Mouse (Mus musculus) cerebellum, adult 2 months (tissue): ENCODE results near the gene Pacs1. TPM values are rescaled to one million over a fixed set of nuclear protein-coding genes. Genes with fewer than 3 reads are reported as not detected.
"Not testable (repeated sequence)": the region's sequence is repeated elsewhere in the genome, so short reads cannot be mapped to it uniquely, and the experiment has no call there.

Source experiments
- DNase-seq, 2 experiments: peaks; one replicate each; pipeline ENCODE4 v3.0.0; 2021
- H3K27ac ChIP-seq: fragments of 200-500 bp; 2 replicates; pipeline ENCODE4 v1.5.1; 2012; ENCODE audit warnings: low read length, control low read depth, inconsistent platforms; ENCODE audit not compliant: insufficient read depth
- H3K27me3 ChIP-seq: fragments of 200-500 bp; 2 replicates; pipeline ENCODE4 v1.6.1; 2012; ENCODE audit warnings: inconsistent platforms, mild to moderate bottlenecking, low read length, moderate library complexity; ENCODE audit not compliant: control insufficient read depth, insufficient read depth
- H3K4me1 ChIP-seq: fragments of 200-500 bp; 2 replicates; pipeline ENCODE4 v1.6.1; 2011; ENCODE audit warnings: low read length; ENCODE audit not compliant: control insufficient read depth, insufficient read depth
- H3K4me3 ChIP-seq: fragments of 200-500 bp; replicated peaks from 2 replicates; pipeline ENCODE3; 2011; ENCODE audit warnings: mild to moderate bottlenecking, low read depth, low read length, control low read depth; ENCODE audit not compliant: insufficient read depth
- CTCF ChIP-seq: fragments of 200-500 bp; IDR thresholded peaks from 2 replicates; pipeline ENCODE4 v1.5.1; 2011; ENCODE audit warnings: low read depth, mild to moderate bottlenecking, control low read depth, low read length, moderate library complexity, borderline replicate concordance; ENCODE audit not compliant: insufficient read depth
- POLR2A ChIP-seq: fragments of 200-500 bp; IDR thresholded peaks from 2 replicates; pipeline ENCODE4 v1.6.1; 2011; ENCODE audit warnings: low read length, control low read depth, borderline replicate concordance; ENCODE audit not compliant: insufficient read depth
- WGBS: fragments of 180-500 bp; shearing (Covaris S2); methylation state at CpG from one replicate; pipeline ENCODE4 v1.1.7; 2018; 5-methylcytosine and 5-hydroxymethylcytosine counted together
- polyA plus RNA-seq: library from polyadenylated mRNA; depleted of rRNA; stranded (reverse); fragments of >200 nt; gene quantifications from 2 replicates; pipeline ENCODE4 v1.2.3, GENCODE M21; 2012

Pacs1 gene
- polyA plus RNA-seq, 1 experiment, result 26.7 TPM

DNA sequence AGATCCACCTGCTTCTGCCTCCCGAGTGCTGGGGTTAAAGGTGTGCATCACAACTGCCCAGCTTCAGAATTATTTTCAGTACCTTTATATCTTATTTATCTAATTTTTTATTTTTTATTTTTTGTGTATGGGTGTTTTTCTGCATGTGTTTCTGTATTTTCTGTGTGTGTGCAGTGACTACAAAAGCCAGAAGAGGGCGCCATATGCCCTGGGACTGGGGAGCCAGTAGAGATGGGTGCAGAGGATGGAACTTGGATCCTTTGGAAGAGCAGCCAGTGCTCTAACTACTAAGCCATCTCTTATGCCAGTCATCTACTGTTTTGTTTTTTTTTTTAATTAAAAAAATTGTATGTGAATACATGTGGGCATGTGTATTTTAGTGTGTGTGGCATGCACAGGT lies 108.5 kb downstream of the Pacs1 start:
- H3K27ac ChIP-seq, result no peak overlapping the region
- no peak for DNase-seq
- no peaks in the 10 kb centered on the region for H3K4me1 ChIP-seq
- WGBS, result 75% methylated on average over 2 of the region's 2 CpGs
- TF ChIP-seq POLR2A (no peak), CTCF (peak; percentile 50; the same call in 1 of the 2 replicates)
- H3K27me3 ChIP-seq, result no peaks in the 10 kb centered on the region
- H3K4me3 ChIP-seq, result no peak overlapping the region

DNA sequence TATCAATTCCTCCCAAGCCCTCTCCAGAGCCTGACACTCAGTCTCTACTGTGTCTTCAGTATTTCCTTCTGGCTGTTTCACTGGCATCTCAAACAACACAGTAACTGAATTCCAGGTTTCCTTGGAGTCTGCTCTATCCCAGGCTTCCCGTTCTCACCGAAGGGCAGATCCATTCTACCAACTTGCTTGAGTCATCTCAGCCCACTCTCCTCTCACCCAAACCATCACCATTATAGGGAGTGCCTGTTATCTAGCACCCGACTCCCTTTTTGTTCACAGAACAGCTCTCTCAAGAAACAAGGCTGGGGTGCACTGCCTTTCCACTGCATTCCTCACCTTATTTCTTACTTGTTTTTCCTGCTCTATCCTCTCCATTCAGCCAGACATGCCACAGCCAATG lies 111.0 kb downstream of the Pacs1 start:
- Histone ChIP-seq H3K27me3 (no peaks in the 10 kb centered on the region), H3K4me3 (no peak overlapping the region), H3K27ac (no peak overlapping the region), H3K4me1 (no peaks in the 10 kb centered on the region)
- WGBS, result 94% methylated on average over 3 of the region's 3 CpGs
- DNase-seq, result no peak
- TF ChIP-seq CTCF (no peak), POLR2A (no peak)

DNA sequence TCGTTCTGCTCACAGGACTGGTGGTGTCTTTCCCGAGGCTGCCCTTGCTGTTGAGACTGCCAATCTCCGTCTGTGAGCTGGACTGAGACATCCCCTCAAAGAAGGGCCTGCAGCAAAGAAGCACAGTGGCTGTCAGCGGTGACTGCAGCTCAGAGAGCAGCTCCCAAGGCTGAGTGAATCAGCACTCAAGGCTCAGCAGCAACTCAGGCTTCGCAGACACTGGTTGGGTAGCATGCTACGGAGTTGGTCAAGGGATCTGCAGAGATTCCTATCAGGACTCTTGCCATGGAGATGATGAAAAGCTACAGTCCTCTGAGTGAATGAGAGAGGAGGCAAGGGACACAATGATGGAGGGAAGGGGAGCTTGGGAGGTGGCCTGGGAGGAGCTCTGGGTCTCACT lies 120.7 kb downstream of the Pacs1 start:
- no peak for TF ChIP-seq CTCF
- no peak for TF ChIP-seq POLR2A
- WGBS, result 70% methylated on average over 6 of the region's 6 CpGs
- H3K27me3 ChIP-seq, result no peaks in the 10 kb centered on the region
- DNase-seq, result no peak
- H3K27ac ChIP-seq, result peak overlapping the region; percentile 70
- no peak overlapping the region for H3K4me3 ChIP-seq
- peaks cover 25% of the 10 kb centered on the region for H3K4me1 ChIP-seq

DNA sequence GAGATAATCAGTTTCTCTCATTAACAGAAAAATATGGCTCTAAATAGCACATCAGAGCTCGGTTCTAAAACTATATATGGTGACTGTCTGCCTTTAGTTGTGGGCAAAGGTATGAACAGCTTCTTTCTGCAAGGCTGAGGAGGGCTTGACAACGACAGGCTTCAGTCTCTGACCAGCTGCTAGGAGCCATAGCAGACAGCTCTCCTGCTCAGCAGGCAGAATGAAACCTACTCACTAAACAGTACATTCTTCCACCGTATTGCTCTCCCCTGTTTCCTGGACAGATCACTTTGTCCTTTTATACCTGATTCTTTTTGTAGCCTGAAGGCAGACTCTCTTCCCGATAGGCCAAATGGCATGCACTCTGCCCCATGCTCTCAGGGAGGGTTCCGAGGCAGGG lies 121.2 kb downstream of the Pacs1 start:
- TF ChIP-seq POLR2A (no peak), CTCF (no peak)
- WGBS, result 16% methylated on average over 5 of the region's 5 CpGs
- Histone ChIP-seq H3K27me3 (no peaks in the 10 kb centered on the region), H3K4me1 (peaks cover 25% of the 10 kb centered on the region), H3K27ac (peak overlapping the region; percentile 70), H3K4me3 (no peak overlapping the region)
- no peak for DNase-seq

DNA sequence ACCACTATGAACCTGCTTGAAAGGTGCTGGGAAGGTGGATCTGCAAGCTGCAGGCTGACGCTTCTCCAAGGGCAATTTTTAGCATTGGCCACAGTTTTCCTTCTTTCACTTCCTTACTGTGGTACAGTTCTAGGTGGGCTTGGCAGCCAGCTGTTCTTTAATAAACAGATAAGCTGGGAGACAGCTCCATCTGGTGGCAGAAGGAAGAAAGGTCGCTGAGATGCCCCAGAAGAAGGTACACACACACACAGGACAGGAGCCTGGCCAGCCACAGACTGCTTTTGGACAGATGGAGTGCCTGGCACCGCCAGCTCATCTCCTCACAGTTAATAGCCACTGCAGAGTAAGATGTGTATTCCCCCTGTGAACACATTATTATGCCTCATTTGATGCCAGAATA lies 121.6 kb downstream of the Pacs1 start:
- 9% methylated on average over 3 of the region's 3 CpGs for WGBS
- TF ChIP-seq POLR2A, result peak; percentile 8; the same call in 1 of the 2 replicates
- peak; percentile 74 for TF ChIP-seq CTCF
- H3K27me3 ChIP-seq, result no peaks in the 10 kb centered on the region
- peak; percentile 87 to 91 for DNase-seq
- H3K4me1 ChIP-seq, result peaks cover 25% of the 10 kb centered on the region
- peak overlapping the region; percentile 55 for H3K27ac ChIP-seq
- H3K4me3 ChIP-seq, result no peak overlapping the region

DNA sequence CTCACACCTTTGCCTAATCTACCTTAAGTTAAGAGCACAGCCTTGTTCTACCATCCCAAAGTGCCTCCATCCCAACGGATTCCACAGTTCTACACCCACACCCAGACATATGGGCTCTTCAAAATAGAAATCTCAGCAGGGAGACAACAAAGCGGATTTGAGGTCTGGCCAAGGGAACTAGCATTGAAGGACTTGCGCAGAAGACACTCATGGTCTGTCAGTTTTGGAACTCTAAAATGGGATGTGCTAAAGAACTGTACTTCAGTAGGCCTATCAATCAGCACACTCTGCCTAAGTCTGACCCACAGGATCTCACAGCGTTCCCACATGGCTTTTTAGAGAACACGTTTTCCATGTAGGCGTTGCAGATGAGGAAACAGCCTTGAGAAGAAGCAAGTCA lies 122.6 kb downstream of the Pacs1 start:
- H3K27ac ChIP-seq, result peak overlapping the region; percentile 55
- peak; percentile 55 to 81 for DNase-seq
- WGBS, result 40% methylated on average over 6 of the region's 6 CpGs
- TF ChIP-seq POLR2A, result no peak
- no peak for TF ChIP-seq CTCF
- no peak overlapping the region for H3K4me3 ChIP-seq
- H3K4me1 ChIP-seq, result peaks cover 25% of the 10 kb centered on the region
- no peaks in the 10 kb centered on the region for H3K27me3 ChIP-seq

DNA sequence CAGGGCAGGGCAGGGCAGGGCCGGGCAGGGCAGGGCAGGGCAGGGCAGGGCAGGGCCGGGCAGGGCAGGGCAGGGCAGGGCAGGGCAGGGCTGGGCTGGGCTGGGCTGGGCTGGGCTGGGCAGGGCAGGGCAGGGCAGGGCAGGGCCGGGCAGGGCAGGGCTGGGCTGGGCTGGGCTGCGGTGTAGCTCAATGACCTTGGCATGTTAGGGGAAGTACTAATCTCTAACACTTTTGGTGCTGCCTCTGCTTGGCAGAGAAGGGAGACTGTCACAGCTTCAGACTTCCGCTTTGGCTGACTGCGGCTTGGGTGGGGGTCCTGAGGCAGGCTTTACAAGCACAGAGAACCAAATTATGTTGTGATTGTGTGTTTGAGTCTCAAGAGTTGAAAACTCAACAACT lies 123.9 kb downstream of the Pacs1 start:
- H3K4me1 ChIP-seq, result peaks cover 25% of the 10 kb centered on the region

DNA sequence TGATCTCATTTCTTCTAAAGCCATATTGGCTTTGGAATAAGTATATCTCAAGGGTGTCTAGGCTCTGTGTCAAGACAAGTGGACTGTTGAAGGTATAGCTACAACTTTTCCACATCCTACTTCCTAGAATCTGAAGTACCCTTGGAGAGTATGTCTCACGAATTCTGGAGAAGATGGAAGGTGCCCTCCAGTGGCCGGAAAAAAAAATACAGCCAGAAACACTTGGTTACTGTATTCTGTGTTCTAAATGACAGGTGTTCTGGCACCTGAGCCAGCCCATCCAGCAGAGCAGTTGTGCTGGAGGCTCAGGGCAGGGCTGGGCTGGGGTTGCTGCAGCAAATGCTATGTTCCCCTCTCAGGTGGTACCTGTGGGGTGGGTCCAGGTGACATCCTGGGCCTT lies 133.3 kb downstream of the Pacs1 start:
- Histone ChIP-seq H3K27ac (no peak overlapping the region), H3K4me1 (peaks cover 3% of the 10 kb centered on the region; the same call in 1 of the 2 replicates), H3K27me3 (no peaks in the 10 kb centered on the region), H3K4me3 (no peak overlapping the region)
- 5% methylated on average over 2 of the region's 2 CpGs for WGBS
- peak; percentile 76 to 83 for DNase-seq
- no peak for TF ChIP-seq POLR2A
- peak; percentile 50; the same call in 1 of the 2 replicates for TF ChIP-seq CTCF

More for the DNA sequence above, 123.9 kb downstream of the Pacs1 start:
- 92% methylated on average over 4 of the region's 6 CpGs for WGBS
- not testable (repeated sequence) for H3K27ac ChIP-seq, DNase-seq, H3K4me3 ChIP-seq, H3K27me3 ChIP-seq

DNA sequence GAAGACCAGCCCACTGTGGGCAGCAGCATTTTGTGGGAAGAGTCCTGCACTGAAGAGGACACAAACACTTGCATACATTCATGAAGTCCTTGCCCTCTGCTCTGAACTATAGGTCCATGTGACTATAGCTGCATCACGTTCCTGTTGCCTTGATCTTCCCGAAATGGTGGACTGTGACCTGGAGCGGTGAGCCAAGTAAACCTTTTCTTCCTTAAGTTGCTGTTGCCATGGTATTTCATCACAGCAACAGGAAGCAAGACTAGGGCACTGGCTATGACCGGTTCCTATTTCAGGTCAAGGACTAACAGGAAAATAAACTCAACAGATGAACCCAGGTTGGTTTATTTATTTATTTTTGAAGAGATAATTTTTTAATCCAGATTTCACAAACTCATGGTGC lies 141.7 kb downstream of the Pacs1 start:
- DNase-seq, result no peak
- Histone ChIP-seq H3K4me3 (no peak overlapping the region), H3K27ac (no peak overlapping the region), H3K27me3 (no peaks in the 10 kb centered on the region), H3K4me1 (0 out of 2 replicates have a peak, but pooled peaks cover 3% of the 10 kb centered on the region)
- 76% methylated on average over 4 of the region's 4 CpGs for WGBS
- TF ChIP-seq CTCF (no peak), POLR2A (no peak)
